Mouse (Mus musculus) embryonic facial prominence, embryonic 13.5 days (tissue): ENCODE measurements around the gene Gda. TPM values are rescaled to one million over a fixed set of nuclear protein-coding genes. Genes with fewer than 3 reads are reported as not detected.

Source experiments
- ATAC-seq: fragments of 200-750 bp; cut with Nextera tagmentation; 2 replicates; pipeline ENCODE4 v1.8.0; 2017; ENCODE audit warnings: low read depth; ENCODE audit not compliant: insufficient number of reproducible peaks, insufficient read depth, low FRiP score, low TSS enrichment
- H3K27ac ChIP-seq: fragments of 300-500 bp; sonication (generic); 2 replicates; pipeline ENCODE4 v1.5.1; 2015; ENCODE audit warnings: moderate library complexity, mild to moderate bottlenecking, inconsistent platforms
- H3K27me3 ChIP-seq: fragments of 300-500 bp; sonication (generic); 2 replicates; pipeline ENCODE4 v1.6.1; 2015; ENCODE audit warnings: mild to moderate bottlenecking, inconsistent platforms
- H3K36me3 ChIP-seq: fragments of 300-500 bp; sonication (generic); 2 replicates; pipeline ENCODE4 v1.6.1; 2015; ENCODE audit warnings: mild to moderate bottlenecking, inconsistent platforms
- H3K4me1 ChIP-seq: fragments of 300-500 bp; sonication (generic); 2 replicates; pipeline ENCODE4 v1.6.1; 2015; ENCODE audit warnings: inconsistent platforms
- H3K4me2 ChIP-seq: fragments of 300-500 bp; sonication (generic); 2 replicates; pipeline ENCODE4 v1.6.1; 2015; ENCODE audit warnings: moderate library complexity, mild to moderate bottlenecking, inconsistent platforms
- H3K4me3 ChIP-seq: fragments of 300-500 bp; sonication (generic); 2 replicates; pipeline ENCODE4 v1.5.1; 2015; ENCODE audit warnings: mild to moderate bottlenecking, inconsistent platforms
- H3K9ac ChIP-seq: fragments of 300-500 bp; sonication (generic); 2 replicates; pipeline ENCODE4 v1.6.1; 2015; ENCODE audit warnings: mild to moderate bottlenecking, inconsistent platforms
- H3K9me3 ChIP-seq: fragments of 300-500 bp; sonication (generic); 2 replicates; pipeline ENCODE4 v1.6.1; 2016; ENCODE audit warnings: inconsistent platforms
- WGBS: fragments of 180-500 bp; shearing (Covaris S2); methylation state at CpG from one replicate; pipeline ENCODE4 v1.1.7; 2015; ENCODE audit warnings: mixed read lengths; 5-methylcytosine and 5-hydroxymethylcytosine counted together
- polyA plus RNA-seq: library from polyadenylated mRNA; unstranded; fragments of >200 nt; fragmentation: Nextera tagmentation; extraction: Ambion mirVana; gene quantifications from 2 replicates; pipeline ENCODE4 v1.2.1, GENCODE M21; 2015

Gda gene
- 0.22 and 0.29 TPM in 2 replicates for polyA plus RNA-seq

DNA sequence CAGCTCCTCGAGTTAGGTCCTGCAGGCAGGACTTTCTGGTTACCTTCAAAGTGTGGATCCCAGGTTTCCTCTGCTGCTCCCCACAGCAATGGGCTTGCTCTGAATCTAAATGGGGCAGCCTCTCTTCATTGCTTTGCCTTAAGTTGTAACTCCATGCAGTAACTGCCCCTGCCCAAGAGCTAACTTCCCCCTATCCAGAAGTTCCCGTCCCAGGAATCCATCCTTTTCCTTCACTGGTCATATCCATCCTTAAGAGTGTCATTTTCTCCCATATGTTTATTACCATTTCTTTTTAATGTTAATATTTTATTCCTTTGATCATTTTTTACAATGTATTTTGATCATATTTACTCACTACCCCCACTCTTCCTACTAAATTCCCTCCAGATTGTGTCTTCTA lies at the start of gene Gda:
TSS of gene Gda (minus strand) at position 101 of the 400 bp plus-strand sequence.
- peaks cover 26% of the 10 kb centered on the region for H3K27me3 ChIP-seq
- peak within 1 kb of the TSS; percentile 49 for H3K4me3 ChIP-seq
- H3K9ac ChIP-seq = peak within 1 kb of the TSS; percentile 60
- no peak within 1 kb of the TSS for H3K27ac ChIP-seq
- peaks cover 9% of the 10 kb centered on the region; the same call in 1 of the 2 replicates for H3K4me1 ChIP-seq
- ATAC-seq = no peak
- WGBS = 57% methylated on average over 2 of the region's 2 CpGs
- H3K36me3 ChIP-seq = no peaks in the 10 kb centered on the region
- peak within 1 kb of the TSS; percentile 88 for H3K4me2 ChIP-seq
- 0 out of 2 replicates have a peak, but pooled peaks cover 3% of the 10 kb centered on the region for H3K9me3 ChIP-seq

DNA sequence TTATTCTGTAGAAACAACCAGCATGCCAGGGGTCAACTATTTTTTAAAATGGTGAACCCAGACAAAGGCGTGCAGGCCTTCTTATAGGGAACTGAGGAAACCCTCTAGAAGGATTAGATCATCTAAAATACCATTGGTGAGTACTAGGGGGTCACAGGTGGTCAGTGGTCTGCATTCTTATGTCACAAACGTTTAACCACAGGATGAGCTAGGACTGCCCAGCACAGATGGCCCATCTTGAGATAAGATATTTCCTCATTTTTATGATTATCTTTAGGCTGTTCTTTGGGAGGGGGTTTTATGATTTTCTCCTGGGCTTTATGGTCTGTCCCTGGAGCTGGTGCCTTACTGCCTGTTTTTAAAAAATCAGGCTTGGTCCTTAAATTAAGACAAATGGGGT lies 47.0 kb upstream of the Gda start:
- Histone ChIP-seq H3K9ac (no peak overlapping the region), H3K27me3 (no peaks in the 10 kb centered on the region), H3K36me3 (no peaks in the 10 kb centered on the region), H3K4me3 (no peak overlapping the region), H3K4me2 (no peak overlapping the region), H3K9me3 (no peaks in the 10 kb centered on the region), H3K27ac (no peak overlapping the region), H3K4me1 (no peaks in the 10 kb centered on the region)
- no peak for ATAC-seq
- 80% methylated on average over 2 of the region's 2 CpGs for WGBS

DNA sequence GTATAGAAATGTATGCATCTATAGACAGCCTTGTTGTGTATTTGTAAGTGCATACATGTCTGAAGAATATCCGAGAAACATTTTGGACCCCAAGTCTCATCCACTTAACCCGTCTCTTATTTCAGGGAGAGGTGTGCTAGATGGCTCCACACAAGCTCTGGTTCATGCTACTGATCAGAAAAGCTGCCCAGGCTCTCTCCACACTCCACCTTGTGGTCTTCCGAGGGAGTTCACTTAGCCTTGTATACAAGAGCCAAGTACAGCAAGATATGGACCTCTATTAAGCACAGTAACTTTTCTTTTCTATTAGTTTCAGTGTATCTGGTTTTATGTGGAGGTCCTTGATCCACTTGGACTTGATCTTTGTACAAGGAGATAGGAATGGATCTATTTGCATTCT lies 36.9 kb upstream of the Gda start:
- H3K9me3 ChIP-seq = no peaks in the 10 kb centered on the region
- no peaks in the 10 kb centered on the region for H3K36me3 ChIP-seq
- no peak overlapping the region for H3K4me3 ChIP-seq
- H3K9ac ChIP-seq = no peak overlapping the region
- no peaks in the 10 kb centered on the region for H3K4me1 ChIP-seq
- ATAC-seq = no peak
- 48% methylated on average over 3 of the region's 3 CpGs for WGBS
- H3K4me2 ChIP-seq = no peak overlapping the region
- no peaks in the 10 kb centered on the region for H3K27me3 ChIP-seq
- no peak overlapping the region for H3K27ac ChIP-seq

DNA sequence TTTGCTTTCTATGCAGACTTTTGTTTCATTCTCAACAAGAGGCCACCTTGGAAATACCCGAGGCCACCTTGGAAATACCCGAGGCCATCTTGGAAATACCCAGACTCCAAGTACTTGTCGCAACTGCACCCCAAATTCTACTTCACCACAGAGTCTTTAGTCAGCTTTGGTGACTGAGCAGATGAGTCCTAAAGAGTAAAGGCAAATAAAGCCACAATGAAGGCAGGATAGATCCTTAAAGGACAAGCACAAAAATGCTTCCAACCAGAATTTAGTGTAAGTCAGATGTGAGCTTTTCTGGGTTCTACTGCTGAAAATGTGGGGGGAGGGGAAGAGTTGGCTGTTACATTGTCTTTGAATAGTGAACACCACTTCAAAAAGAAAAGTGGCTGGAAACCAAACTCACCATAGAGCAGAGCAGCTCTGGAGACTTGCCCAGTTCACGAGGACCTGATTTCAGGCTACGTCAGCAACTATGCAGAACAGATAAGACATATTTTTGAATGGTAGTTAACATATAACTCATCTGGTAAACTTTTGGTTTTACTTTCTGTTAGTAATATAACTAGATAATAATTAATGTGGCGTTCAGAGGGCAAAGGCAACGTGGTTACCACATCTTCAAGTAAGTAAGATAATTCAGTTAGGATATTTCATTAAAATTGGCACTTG lies 34.5 kb upstream of the Gda start:
- no peak overlapping the region for H3K27ac ChIP-seq
- H3K27me3 ChIP-seq = no peaks in the 10 kb centered on the region
- no peaks in the 10 kb centered on the region for H3K36me3 ChIP-seq
- ATAC-seq = no peak
- no peaks in the 10 kb centered on the region for H3K4me1 ChIP-seq
- no peak overlapping the region for H3K4me2 ChIP-seq
- WGBS = 82% methylated on average over 7 of the region's 7 CpGs
- H3K4me3 ChIP-seq = no peak overlapping the region
- H3K9me3 ChIP-seq = no peaks in the 10 kb centered on the region
- H3K9ac ChIP-seq = no peak overlapping the region

DNA sequence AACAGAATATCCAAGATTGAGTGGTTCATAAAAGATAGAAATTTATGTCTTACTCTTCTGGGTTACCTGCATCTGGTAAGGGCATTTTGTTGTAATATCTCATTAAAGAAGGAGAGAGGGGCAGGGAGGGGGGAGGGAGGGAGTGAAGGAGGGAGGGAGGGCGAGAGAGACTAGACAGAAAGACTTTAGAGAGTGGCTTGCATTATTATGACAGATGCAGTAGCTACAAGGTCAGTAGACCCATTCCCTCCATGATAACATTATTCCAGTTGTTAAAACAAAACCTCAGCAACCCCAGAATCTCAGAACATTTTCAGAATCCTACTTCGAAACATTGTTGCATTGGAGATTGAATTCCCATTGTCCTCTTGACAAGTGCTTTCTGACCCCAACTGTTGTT lies 33.9 kb upstream of the Gda start:
- Histone ChIP-seq H3K4me2 (no peak overlapping the region), H3K4me1 (no peaks in the 10 kb centered on the region), H3K36me3 (no peaks in the 10 kb centered on the region), H3K27me3 (no peaks in the 10 kb centered on the region), H3K4me3 (no peak overlapping the region), H3K9ac (no peak overlapping the region), H3K27ac (no peak overlapping the region), H3K9me3 (no peaks in the 10 kb centered on the region)
- no peak for ATAC-seq
- WGBS = 71% methylated on average over 2 of the region's 2 CpGs

DNA sequence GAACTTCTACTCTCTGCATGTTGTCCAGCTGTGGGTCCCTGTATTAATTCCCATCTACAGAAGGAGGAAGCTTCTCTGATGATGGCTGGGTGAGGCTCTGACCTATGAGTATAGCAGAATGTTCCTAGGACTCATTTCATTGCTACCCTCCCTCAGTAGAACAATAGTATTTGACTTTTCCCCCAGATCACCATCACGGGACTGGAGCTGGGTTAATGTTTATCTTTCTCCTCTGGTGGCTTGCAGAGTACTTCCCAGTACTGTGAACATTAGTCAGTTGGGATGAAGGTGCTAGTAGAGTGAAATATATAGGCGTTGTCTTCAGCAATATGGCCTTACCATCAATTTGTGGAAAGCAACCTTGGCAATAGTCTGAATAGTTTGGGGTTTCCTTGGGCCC lies 31.5 kb upstream of the Gda start:
- no peaks in the 10 kb centered on the region for H3K4me1 ChIP-seq
- no peak overlapping the region for H3K9ac ChIP-seq
- 79% methylated on average over 2 of the region's 2 CpGs for WGBS

DNA sequence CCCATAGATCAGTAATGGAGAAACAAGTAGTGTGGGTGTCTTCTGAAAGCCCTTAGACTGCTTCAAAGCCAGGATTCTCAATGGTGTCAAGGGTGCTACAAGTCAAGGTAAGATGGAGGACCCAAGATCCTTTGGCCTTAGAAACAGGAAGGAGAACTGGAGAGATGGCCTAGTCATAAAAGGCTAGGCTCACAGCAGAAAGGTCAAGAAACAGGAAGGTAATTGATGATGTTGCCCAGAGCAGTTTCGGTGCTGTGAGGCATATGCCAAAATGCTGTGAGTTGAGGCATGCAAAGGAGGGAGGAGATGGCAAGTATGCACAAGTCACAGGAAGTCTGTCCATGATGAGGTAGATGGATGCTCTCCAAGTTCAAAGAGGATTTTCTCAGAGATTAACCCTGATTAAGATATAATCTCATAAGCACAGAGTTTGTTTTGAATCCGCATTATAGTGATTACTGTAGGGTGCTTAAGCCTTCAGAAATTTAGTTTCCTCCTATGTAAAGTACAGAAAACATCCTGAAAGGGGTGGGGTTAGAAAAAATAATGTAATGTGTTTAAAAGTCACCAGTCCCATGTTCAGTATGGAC lies 26.2 kb upstream of the Gda start:
- H3K27me3 ChIP-seq = no peaks in the 10 kb centered on the region
- H3K9ac ChIP-seq = no peak overlapping the region
- no peak overlapping the region for H3K4me2 ChIP-seq
- H3K36me3 ChIP-seq = no peaks in the 10 kb centered on the region
- no peaks in the 10 kb centered on the region for H3K4me1 ChIP-seq
- no peak overlapping the region for H3K4me3 ChIP-seq
- no peak for ATAC-seq
- no peaks in the 10 kb centered on the region for H3K9me3 ChIP-seq
- no peak overlapping the region for H3K27ac ChIP-seq
- 77% methylated on average over 2 of the region's 2 CpGs for WGBS

More for the DNA sequence above, 31.5 kb upstream of the Gda start:
- Histone ChIP-seq H3K4me2 (no peak overlapping the region), H3K9me3 (no peaks in the 10 kb centered on the region), H3K4me3 (no peak overlapping the region), H3K27ac (no peak overlapping the region), H3K27me3 (no peaks in the 10 kb centered on the region), H3K36me3 (no peaks in the 10 kb centered on the region)
- no peak for ATAC-seq

DNA sequence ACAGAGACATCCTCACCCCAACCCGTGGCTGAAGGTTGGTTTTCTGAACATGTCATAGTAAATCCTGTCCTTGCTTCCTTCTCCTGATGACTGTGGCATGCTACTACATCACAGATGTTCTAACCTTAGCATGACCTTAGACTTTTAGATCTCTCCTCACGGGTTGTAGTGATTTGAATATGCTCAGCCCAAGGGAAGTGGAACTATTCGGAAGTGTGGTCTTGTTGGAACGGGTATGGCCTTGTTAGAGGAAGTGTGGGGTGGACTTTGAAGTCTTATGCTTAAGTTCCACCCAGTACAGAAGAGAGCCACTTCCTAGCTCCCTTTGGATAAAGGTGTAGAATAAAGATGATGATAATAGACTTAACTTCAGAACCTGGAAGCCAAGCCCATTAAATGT lies 22.6 kb upstream of the Gda start:
- Histone ChIP-seq H3K9ac (no peak overlapping the region), H3K4me2 (no peak overlapping the region)
- WGBS = 71% methylated on average over 4 of the region's 4 CpGs

DNA sequence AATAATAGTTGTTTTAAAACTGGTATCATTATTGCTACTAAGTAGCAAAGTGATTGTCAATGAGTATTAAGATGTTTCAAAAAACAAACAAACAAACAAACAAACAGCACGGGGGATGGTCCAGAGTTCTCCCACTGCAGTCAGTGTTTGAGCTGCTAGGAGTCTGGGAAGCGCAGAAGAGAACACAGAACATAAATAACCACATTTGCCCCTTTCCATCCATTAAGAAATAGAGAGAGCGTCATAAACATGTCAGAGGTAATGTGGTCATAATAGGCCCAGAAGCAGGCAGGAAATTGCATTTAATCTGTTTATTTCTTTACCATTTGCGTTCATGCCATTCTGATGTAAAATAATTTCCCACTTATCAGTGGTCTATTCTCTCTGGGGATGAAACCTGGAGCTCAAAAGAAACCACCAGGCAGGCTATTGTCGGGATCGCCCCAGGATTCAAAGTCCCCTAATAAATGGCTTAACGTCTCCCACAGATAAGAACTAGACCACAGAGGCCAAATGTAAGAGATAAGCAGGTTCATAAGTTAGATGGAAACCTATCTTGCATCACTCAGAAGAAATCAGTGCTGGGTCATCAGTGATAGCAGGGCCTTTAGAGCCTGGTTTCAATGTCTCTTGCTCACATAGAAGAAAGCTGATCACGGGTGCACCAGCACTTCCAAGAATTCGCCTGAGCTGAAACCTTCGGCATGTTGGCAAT lies 20.7 kb upstream of the Gda start:
- H3K9ac ChIP-seq = no peak overlapping the region
- 85% methylated on average over 10 of the region's 10 CpGs for WGBS
- no peak overlapping the region for H3K27ac ChIP-seq
- no peak overlapping the region for H3K4me2 ChIP-seq
- H3K4me3 ChIP-seq = no peak overlapping the region
- no peak for ATAC-seq
- H3K27me3 ChIP-seq = no peaks in the 10 kb centered on the region
- H3K4me1 ChIP-seq = no peaks in the 10 kb centered on the region
- H3K36me3 ChIP-seq = no peaks in the 10 kb centered on the region
- no peaks in the 10 kb centered on the region for H3K9me3 ChIP-seq

More for the DNA sequence above, 22.6 kb upstream of the Gda start:
- no peaks in the 10 kb centered on the region for H3K9me3 ChIP-seq
- H3K4me1 ChIP-seq = no peaks in the 10 kb centered on the region
- no peaks in the 10 kb centered on the region for H3K27me3 ChIP-seq
- H3K27ac ChIP-seq = no peak overlapping the region
- no peak overlapping the region for H3K4me3 ChIP-seq
- ATAC-seq = no peak
- H3K36me3 ChIP-seq = no peaks in the 10 kb centered on the region

DNA sequence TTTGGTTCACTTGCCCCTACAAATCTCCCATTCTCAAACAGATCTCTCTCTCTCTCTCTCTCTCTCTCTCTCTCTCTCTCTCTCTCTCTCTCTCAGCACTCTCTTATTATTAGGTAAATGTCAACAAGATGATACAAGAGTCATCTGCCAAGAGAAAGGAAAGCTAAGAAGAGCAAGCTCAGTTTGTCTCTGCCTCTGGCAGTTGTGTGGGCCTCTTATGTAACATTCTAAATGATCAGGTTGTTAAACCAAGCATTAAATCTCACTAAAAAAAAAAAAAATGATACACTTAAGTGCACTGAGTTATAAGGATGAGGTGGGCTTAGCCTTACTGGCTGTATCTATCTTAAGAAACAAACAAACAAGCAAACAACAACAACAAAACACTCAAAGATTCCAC lies 18.1 kb upstream of the Gda start:
- Histone ChIP-seq H3K36me3 (no peaks in the 10 kb centered on the region), H3K27ac (no peak overlapping the region), H3K4me1 (no peaks in the 10 kb centered on the region), H3K4me2 (no peak overlapping the region), H3K4me3 (no peak overlapping the region), H3K9me3 (no peaks in the 10 kb centered on the region), H3K9ac (no peak overlapping the region), H3K27me3 (no peaks in the 10 kb centered on the region)
- no peak for ATAC-seq

DNA sequence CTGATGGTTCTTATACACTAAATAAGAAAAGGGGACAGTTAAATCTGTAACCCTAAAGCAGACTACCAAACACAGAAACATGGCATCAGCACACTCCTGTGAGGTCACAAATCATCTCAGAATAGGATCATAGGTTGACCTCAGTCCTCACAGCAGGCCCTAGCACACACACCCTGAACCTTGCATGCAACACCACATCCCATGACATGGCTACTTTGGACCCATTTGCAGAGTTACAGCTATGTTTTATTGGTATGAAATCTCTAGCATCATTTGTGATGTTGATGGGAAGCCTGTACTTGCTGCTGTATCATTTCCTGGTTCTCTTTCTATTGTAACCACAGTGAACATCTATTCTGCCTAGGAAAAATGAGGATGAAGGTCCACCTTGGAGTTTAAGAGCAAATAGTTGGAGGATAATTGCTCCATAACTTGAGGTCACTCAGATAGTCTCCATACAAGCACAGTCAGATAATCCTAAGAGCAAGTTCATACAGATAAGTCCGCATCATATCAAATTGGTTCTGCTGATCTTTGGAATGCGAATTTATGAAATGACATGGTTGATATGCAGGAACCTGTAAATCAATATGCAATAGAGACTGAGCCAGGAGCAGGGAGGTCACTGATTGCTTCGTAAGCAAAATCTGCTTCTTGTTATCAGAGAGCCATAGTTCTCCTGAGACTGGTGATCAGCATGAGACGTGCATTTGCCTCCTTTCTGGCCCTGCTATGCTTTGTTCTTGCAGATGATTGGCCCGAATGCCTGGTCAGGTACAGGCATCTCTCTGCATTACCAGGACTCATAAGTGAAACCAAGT lies 14.1 kb upstream of the Gda start:
- Histone ChIP-seq H3K4me1 (no peaks in the 10 kb centered on the region), H3K27me3 (no peaks in the 10 kb centered on the region), H3K36me3 (no peaks in the 10 kb centered on the region), H3K4me2 (no peak overlapping the region), H3K9ac (no peak overlapping the region), H3K27ac (no peak overlapping the region), H3K4me3 (no peak overlapping the region), H3K9me3 (no peaks in the 10 kb centered on the region)
- no peak for ATAC-seq
- 72% methylated on average over 5 of the region's 5 CpGs for WGBS
